Mouse (Mus musculus) liver, embryonic 15.5 days (tissue): Measurements from ENCODE around the gene Pml. TPM values are rescaled to one million over a fixed set of nuclear protein-coding genes. Genes with fewer than 3 reads are reported as not detected.

Source experiments
- ATAC-seq: fragments of 200-750 bp; cut with Nextera tagmentation; 2 replicates; pipeline ENCODE4 v1.8.0; 2017; ENCODE audit warnings: moderate number of reproducible peaks, mild to moderate bottlenecking, moderate library complexity; ENCODE audit not compliant: insufficient read depth
- H3K27ac ChIP-seq: fragments of 300-500 bp; sonication (generic); replicated peaks from 2 replicates; pipeline ENCODE4 v1.5.1; 2015; ENCODE audit warnings: mild to moderate bottlenecking, inconsistent platforms
- H3K27me3 ChIP-seq: fragments of 300-500 bp; sonication (generic); 2 replicates; pipeline ENCODE4 v1.6.1; 2015; ENCODE audit warnings: mild to moderate bottlenecking, inconsistent platforms
- H3K36me3 ChIP-seq: fragments of 300-500 bp; sonication (generic); replicated peaks from 2 replicates; pipeline ENCODE4 v1.6.1; 2015; ENCODE audit warnings: moderate library complexity, mild to moderate bottlenecking, inconsistent platforms
- H3K4me1 ChIP-seq: fragments of 300-500 bp; sonication (generic); replicated peaks from 2 replicates; pipeline ENCODE4 v1.6.1; 2015; ENCODE audit warnings: inconsistent platforms
- H3K4me2 ChIP-seq: fragments of 300-500 bp; sonication (generic); 2 replicates; pipeline ENCODE4 v1.6.1; 2015; ENCODE audit warnings: moderate library complexity, mild to moderate bottlenecking, inconsistent platforms
- H3K4me3 ChIP-seq: fragments of 300-500 bp; sonication (generic); replicated peaks from 2 replicates; pipeline ENCODE4 v1.5.1; 2015; ENCODE audit warnings: mild to moderate bottlenecking, inconsistent platforms
- H3K9ac ChIP-seq: fragments of 300-500 bp; sonication (generic); 2 replicates; pipeline ENCODE4 v1.6.1; 2015; ENCODE audit warnings: moderate library complexity, mild to moderate bottlenecking, inconsistent platforms
- H3K9me3 ChIP-seq: fragments of 300-500 bp; sonication (generic); replicated peaks from 2 replicates; pipeline ENCODE4 v1.6.1; 2016; ENCODE audit warnings: inconsistent platforms
- WGBS: fragments of 180-500 bp; shearing (Covaris S2); methylation state at CpG from one replicate; pipeline ENCODE4 v1.1.7; 2015; ENCODE audit warnings: mixed read lengths; ENCODE audit not compliant: insufficient replicate concordance; 5-methylcytosine and 5-hydroxymethylcytosine counted together
- polyA plus RNA-seq: library from polyadenylated mRNA; unstranded; fragments of >200 nt; fragmentation: Nextera tagmentation; extraction: Ambion mirVana; gene quantifications from 2 replicates; pipeline ENCODE4 v1.2.1, GENCODE M21; 2015

Gene Pml
- 19.3 and 22.0 TPM in 2 replicates for polyA plus RNA-seq

DNA sequence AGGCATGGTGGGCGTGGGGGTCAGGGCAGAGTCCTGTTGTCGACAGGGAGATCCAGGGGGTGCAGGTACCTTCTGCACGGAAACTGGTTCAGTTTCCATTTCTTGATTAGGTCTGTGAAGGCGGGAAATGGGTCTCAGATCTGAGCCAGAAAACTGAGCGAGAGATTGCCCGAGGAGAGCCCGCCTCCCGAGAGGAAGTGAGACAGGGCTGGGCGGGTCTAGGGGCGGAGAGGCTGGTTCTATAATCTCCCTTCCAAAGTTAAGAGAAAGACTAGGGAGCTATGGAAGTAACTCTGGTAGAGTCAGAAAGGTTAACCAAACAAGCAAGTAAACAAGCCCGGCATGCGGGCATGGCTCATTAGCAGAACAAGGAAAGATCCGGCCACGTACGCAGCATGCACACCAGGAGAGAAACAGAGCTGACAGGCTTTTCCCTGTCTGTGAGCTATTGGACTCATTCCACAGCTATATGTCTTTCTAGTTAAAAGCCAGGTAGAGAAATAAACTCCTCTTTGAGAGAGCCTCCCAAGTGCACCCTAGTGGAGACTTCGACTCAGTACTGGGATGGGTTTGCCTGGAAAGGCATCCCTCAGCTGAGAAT, at the start of gene Pml:
Gene Pml, minus strand, starts transcription at position 195 of the 601 bp plus-strand sequence.
- H3K4me2 ChIP-seq = peak within 1 kb of the TSS; percentile 88
- peak within 1 kb of the TSS; percentile 75 for H3K4me3 ChIP-seq
- H3K36me3 ChIP-seq = peaks cover 12% of the 10 kb centered on the region
- H3K4me1 ChIP-seq = peaks cover 72% of the 10 kb centered on the region
- peak; percentile 62 for ATAC-seq
- H3K9ac ChIP-seq = peak within 1 kb of the TSS; percentile 79
- no peaks in the 10 kb centered on the region for H3K27me3 ChIP-seq
- under 1% methylated on average over 16 of the region's 16 CpGs for WGBS
- H3K9me3 ChIP-seq = no peaks in the 10 kb centered on the region
- H3K27ac ChIP-seq = peak within 1 kb of the TSS; percentile 95

DNA sequence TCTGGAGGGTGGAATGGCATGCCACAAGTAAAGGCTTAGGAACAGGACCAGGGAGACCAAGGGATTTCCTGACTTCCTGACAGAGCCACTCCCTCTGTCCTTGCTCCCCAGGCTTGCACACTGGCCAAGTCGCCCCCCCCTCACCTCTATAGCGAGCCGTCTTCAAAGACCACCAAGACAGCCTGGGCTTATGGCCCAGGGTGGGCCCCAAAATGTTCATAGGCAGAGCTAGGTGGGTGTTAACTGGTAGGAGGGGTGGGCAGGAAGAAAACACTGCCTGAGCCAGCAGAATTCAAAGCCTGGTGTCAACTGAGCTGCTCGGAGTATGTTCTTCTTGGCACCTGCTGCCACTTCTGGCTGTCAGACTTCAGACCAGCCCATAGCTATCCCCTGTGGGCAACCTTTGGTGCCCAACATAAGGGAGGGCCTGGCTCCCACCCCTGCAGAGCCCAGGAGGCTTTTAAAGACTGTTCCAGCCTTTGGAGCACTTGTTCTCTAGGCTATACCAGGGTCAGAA, 48.4 kb upstream of the Pml start:
- no peak overlapping the region for H3K27ac ChIP-seq
- 62% methylated on average over 4 of the region's 4 CpGs for WGBS
- no peak for ATAC-seq

GRCm38 (mm10) chr9:58297065-58297464, 47.5 kb upstream of the Pml start:
- Histone ChIP-seq H3K4me2 (no peak overlapping the region), H3K27me3 (peaks cover 4% of the 10 kb centered on the region; the same call in 1 of the 2 replicates), H3K36me3 (no peaks in the 10 kb centered on the region), H3K4me1 (peaks cover 9% of the 10 kb centered on the region), H3K9me3 (no peaks in the 10 kb centered on the region), H3K9ac (no peak overlapping the region), H3K4me3 (no peak overlapping the region), H3K27ac (no peak overlapping the region)
- WGBS = 64% methylated on average over 6 of the region's 6 CpGs
- no peak for ATAC-seq

More for the DNA sequence above, 48.4 kb upstream of the Pml start:
- H3K4me1 ChIP-seq = peaks cover 9% of the 10 kb centered on the region
- H3K9ac ChIP-seq = no peak overlapping the region
- H3K9me3 ChIP-seq = no peaks in the 10 kb centered on the region
- no peak overlapping the region for H3K4me3 ChIP-seq
- H3K4me2 ChIP-seq = no peak overlapping the region
- H3K36me3 ChIP-seq = no peaks in the 10 kb centered on the region
- H3K27me3 ChIP-seq = peaks cover 4% of the 10 kb centered on the region; the same call in 1 of the 2 replicates

DNA sequence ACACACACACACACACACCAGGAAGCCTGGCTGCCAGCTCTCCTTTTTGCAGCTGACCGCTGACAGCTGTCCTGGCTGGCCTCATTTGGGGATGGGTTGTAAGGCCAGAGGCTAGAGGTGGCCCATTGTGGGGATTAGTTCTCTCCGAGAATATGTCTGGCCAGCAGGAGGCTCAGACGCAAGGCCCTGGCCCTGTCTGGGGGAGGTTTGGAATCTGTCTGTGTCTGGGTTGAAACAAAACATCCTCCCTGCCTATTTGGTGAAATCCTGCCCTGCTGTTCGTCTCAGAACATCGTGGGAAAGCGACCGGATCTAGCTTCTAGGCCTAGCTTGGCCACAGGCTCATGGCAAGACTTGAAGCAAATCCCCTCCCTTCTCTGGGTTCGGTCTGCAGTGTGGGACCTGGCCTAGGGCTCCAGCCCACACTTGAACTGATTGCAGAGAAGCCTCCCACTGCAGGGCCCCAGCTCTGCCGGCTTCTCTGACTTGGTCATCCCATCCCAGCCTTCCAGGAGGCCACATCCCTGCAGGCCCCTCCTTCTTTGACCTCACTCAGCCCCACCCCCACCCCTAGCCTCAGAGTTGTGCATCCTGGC, 46.3 kb upstream of the Pml start:
- WGBS = 46% methylated on average over 9 of the region's 9 CpGs
- H3K27ac ChIP-seq = no peak overlapping the region
- peaks cover 4% of the 10 kb centered on the region; the same call in 1 of the 2 replicates for H3K27me3 ChIP-seq
- H3K9me3 ChIP-seq = no peaks in the 10 kb centered on the region
- no peaks in the 10 kb centered on the region for H3K36me3 ChIP-seq
- peaks cover 9% of the 10 kb centered on the region for H3K4me1 ChIP-seq
- no peak for ATAC-seq
- no peak overlapping the region for H3K4me2 ChIP-seq
- H3K9ac ChIP-seq = no peak overlapping the region
- H3K4me3 ChIP-seq = no peak overlapping the region

GRCm38 (mm10) chr9:58295345-58295744, 45.8 kb upstream of the Pml start:
- H3K4me3 ChIP-seq = no peak overlapping the region

GRCm38 (mm10) chr9:58294527-58294926, 44.9 kb upstream of the Pml start:
- no peak for ATAC-seq
- Histone ChIP-seq H3K36me3 (no peaks in the 10 kb centered on the region), H3K27me3 (peaks cover 9% of the 10 kb centered on the region; the same call in 1 of the 2 replicates), H3K4me2 (no peak overlapping the region), H3K9me3 (no peaks in the 10 kb centered on the region), H3K4me1 (peaks cover 9% of the 10 kb centered on the region), H3K4me3 (no peak overlapping the region), H3K9ac (no peak overlapping the region), H3K27ac (no peak overlapping the region)
- WGBS = 42% methylated on average over 7 of the region's 7 CpGs

More at GRCm38 (mm10) chr9:58295345-58295744, 45.8 kb upstream of the Pml start:
- WGBS = 63% methylated on average over 3 of the region's 3 CpGs
- no peak overlapping the region for H3K9ac ChIP-seq
- no peak overlapping the region for H3K27ac ChIP-seq
- peaks cover 7% of the 10 kb centered on the region; the same call in 1 of the 2 replicates for H3K27me3 ChIP-seq
- H3K4me2 ChIP-seq = no peak overlapping the region
- H3K4me1 ChIP-seq = peaks cover 9% of the 10 kb centered on the region
- H3K36me3 ChIP-seq = no peaks in the 10 kb centered on the region
- no peaks in the 10 kb centered on the region for H3K9me3 ChIP-seq
- no peak for ATAC-seq

DNA sequence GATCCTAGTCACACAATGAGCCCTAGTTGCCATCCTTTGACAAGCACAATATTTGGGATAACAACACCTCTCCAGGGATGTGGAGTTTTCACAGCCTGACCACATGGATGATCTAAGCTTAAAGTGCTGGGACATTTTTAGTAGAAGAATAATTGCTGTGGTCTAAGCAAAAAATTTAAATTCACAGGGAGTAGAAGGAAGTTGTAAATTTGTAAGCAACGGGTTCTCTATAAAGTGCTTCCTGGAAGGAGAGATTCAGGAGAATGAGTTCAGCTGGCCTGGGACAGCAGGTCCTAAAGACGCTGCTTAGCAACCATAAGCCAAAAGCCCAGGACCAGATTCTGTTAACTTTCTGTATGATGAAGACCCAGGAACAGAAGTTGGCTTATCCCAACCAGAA, 40.3 kb upstream of the Pml start:
- no peak overlapping the region for H3K4me2 ChIP-seq
- H3K4me3 ChIP-seq = no peak overlapping the region
- H3K27ac ChIP-seq = no peak overlapping the region
- no peak overlapping the region for H3K9ac ChIP-seq
- no peaks in the 10 kb centered on the region for H3K36me3 ChIP-seq
- no peaks in the 10 kb centered on the region for H3K9me3 ChIP-seq
- 35% methylated on average over 2 of the region's 2 CpGs for WGBS
- H3K27me3 ChIP-seq = peaks cover 16% of the 10 kb centered on the region
- H3K4me1 ChIP-seq = no peaks in the 10 kb centered on the region
- no peak for ATAC-seq

DNA sequence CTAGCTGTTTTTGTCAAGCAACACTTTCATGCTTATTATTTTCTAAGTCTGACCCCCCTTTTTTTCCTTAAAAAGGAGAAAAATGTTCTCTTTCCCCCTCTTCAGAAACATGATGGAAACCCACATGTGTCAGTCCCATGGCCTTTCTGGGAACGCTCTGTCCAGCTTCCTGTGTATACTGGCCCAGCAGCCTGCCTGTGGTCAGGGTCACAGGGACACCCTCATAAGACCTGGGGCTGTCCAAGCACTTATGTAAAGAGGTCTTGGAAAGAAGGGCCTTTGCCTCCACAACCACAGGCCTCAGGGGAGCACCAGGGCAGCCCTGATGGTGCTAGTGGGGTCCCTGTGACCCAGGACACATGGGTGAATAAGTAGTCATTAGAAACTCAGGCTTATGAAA, 39.5 kb upstream of the Pml start:
- no peaks in the 10 kb centered on the region for H3K4me1 ChIP-seq
- H3K36me3 ChIP-seq = no peaks in the 10 kb centered on the region
- no peaks in the 10 kb centered on the region for H3K9me3 ChIP-seq
- no peak overlapping the region for H3K4me3 ChIP-seq
- no peak overlapping the region for H3K4me2 ChIP-seq
- ATAC-seq = no peak
- 57% methylated on average over 1 of the region's 1 CpGs for WGBS
- H3K27me3 ChIP-seq = peaks cover 16% of the 10 kb centered on the region
- no peak overlapping the region for H3K9ac ChIP-seq
- H3K27ac ChIP-seq = no peak overlapping the region

GRCm38 (mm10) chr9:58283431-58283830, 33.8 kb upstream of the Pml start:
- H3K9me3 ChIP-seq = no peaks in the 10 kb centered on the region
- peaks cover 21% of the 10 kb centered on the region for H3K4me1 ChIP-seq
- H3K27me3 ChIP-seq = peaks cover 7% of the 10 kb centered on the region; the same call in 1 of the 2 replicates
- H3K9ac ChIP-seq = no peak overlapping the region
- no peaks in the 10 kb centered on the region for H3K36me3 ChIP-seq
- no peak overlapping the region for H3K27ac ChIP-seq
- H3K4me3 ChIP-seq = no peak overlapping the region
- no peak overlapping the region for H3K4me2 ChIP-seq
- no peak for ATAC-seq
- 61% methylated on average over 7 of the region's 7 CpGs for WGBS

GRCm38 (mm10) chr9:58281597-58281996, 32.0 kb upstream of the Pml start:
- WGBS = 38% methylated on average over 3 of the region's 3 CpGs
- Histone ChIP-seq H3K4me1 (peaks cover 21% of the 10 kb centered on the region), H3K9me3 (no peaks in the 10 kb centered on the region), H3K27ac (no peak overlapping the region), H3K27me3 (0 out of 2 replicates have a peak, but pooled peaks cover under 1% of the 10 kb centered on the region), H3K9ac (no peak overlapping the region), H3K36me3 (no peaks in the 10 kb centered on the region), H3K4me3 (no peak overlapping the region), H3K4me2 (no peak overlapping the region)
- ATAC-seq = no peak

DNA sequence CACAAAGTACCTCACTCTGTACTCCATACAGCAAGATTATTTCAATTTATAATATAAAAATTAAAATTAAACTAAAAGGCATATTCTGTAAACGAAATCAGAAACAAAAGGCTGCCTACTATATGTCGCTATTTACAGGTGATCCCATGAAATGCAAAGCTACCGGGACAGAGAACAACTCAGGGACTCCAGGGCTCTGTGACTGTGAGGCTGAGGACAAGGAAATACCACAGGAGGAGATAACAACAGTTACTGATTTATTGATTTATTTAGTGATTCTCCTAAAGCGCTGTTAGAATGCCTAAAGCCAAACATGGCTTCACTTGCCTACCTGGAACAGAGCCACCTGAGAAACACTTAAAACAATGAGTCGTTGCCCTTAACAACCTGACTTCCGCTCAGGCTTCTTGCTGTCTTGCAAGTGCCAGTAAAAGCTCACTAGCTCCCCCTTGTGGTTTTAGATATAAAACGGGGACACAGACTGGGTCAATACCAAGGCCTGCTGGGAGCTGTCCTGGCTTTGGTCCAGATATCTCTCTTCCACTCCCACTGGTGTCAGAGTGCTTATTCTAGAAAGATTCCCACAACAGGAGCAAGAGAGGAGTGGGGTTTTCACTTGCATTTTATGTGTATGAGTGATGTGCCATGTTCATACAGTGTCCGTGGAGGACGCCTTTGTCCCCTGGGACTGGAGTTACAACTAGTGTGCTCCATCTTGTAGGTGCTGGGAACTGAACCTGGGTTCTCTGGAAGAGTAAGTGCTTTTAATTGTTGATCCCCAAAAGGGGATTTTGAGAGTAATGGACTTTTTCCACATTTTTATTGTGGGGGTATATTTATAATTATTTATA, 30.9 kb upstream of the Pml start:
- H3K4me2 ChIP-seq = no peak overlapping the region
- no peak overlapping the region for H3K27ac ChIP-seq
- no peak overlapping the region for H3K9ac ChIP-seq
- peaks cover 25% of the 10 kb centered on the region for H3K4me1 ChIP-seq
- 28% methylated on average over 9 of the region's 9 CpGs for WGBS
- no peak for ATAC-seq
- no peaks in the 10 kb centered on the region for H3K9me3 ChIP-seq
- no peaks in the 10 kb centered on the region for H3K27me3 ChIP-seq
- no peak overlapping the region for H3K4me3 ChIP-seq
- no peaks in the 10 kb centered on the region for H3K36me3 ChIP-seq
